Mouse (Mus musculus): ENCODE data around the gene Armc8. TPM values are rescaled to one million over a fixed set of nuclear protein-coding genes. Genes with fewer than 3 reads are reported as not detected.

The Armc8 gene
- polyA plus RNA-seq, 1 experiment from 2014 or later, result 19.5 TPM

DNA sequence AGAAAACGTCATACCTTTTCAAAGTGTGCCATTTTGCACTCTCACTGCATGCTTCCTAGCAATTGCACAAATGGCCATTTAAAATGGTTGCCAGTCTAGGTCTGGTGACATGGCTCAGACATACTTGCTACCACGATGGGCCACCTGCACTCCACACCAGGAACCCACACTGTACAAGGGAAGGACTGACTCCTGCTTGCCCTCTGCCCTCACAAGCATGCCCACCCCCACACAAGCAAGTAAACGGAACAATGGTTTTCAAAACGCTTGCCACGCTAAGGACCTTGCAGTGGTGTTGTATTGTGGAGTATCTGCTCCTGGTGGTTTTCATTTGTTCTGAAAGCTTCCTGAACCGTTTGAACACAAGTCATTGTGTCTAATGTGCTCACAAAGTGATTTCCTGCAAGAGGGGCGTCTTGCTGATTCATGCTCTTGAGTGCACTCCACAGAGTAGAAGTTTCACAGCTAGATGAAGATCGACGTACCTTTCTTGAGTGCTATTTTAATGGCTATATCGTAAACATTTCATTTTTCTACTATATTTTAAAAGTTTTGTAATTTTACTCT, 76.0 kb downstream of the Armc8 start:
- no peak overlapping the region for H3K4me2 ChIP-seq
- no peak overlapping the region for H3K27ac ChIP-seq
- no peak for ATAC-seq (ENCODE audit: insufficient number of reproducible peaks, low FRiP score, low TSS enrichment, low read depth)
- 85% methylated on average over 10 of the region's 10 CpGs for WGBS
- H3K9ac ChIP-seq, result no peak overlapping the region
- no peaks in the 10 kb centered on the region for H3K27me3 ChIP-seq
- no peaks in the 10 kb centered on the region for H3K4me1 ChIP-seq
- H3K9me3 ChIP-seq, result no peaks in the 10 kb centered on the region
- H3K36me3 ChIP-seq, result peaks cover 49% of the 10 kb centered on the region
- H3K4me3 ChIP-seq, result no peak overlapping the region

DNA sequence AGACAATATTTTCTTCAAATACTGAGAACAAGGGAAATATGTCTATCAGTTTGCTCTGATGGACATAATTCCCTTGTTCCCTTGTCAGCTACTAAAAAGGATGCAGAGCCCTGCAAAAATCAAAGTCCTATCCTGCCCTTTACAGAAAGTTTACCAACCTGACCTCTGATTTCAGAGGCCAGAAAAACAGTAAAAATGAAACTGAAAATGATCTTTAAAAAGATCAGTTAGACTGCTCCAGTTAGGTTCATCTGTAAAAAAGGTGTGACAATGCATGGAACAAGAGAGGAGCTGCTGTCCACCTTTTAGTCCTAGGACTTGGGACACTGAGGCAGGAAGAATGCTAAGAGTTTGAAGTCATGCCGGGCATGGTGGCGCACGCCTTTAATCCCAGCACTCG, 77.6 kb downstream of the Armc8 start:
- Histone ChIP-seq H3K9me3 (no peaks in the 10 kb centered on the region), H3K27ac (no peak overlapping the region), H3K4me1 (no peaks in the 10 kb centered on the region), H3K4me3 (no peak overlapping the region), H3K27me3 (no peaks in the 10 kb centered on the region), H3K9ac (no peak overlapping the region), H3K36me3 (peaks cover 51% of the 10 kb centered on the region), H3K4me2 (no peak overlapping the region)
- WGBS, result 89% methylated on average over 4 of the region's 4 CpGs
- no peak for ATAC-seq (ENCODE audit: insufficient number of reproducible peaks, low FRiP score, low TSS enrichment, low read depth)

DNA sequence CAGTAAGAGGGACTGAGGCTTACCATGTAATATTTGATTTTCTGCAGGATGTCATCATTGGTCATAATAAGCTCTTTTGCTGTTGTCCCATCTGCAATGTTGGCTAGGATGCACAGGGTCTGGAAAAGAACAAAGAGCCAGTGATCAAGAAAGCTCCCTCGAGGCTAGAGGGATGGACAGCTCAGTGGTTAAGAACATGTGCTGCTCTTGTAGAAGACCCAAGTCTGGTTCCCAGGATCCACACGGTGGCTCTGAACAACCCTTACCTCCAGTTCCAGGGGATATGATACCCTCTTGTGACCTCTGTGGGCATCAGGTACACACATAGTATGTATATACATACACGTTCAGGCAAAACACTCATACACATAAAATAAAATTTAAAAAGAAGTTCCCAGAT, 80.9 kb downstream of the Armc8 start:
- whole genome bisulfite sequencing, result 85% methylated on average over 3 of the region's 3 CpGs
- Histone ChIP-seq H3K9me3 (no peaks in the 10 kb centered on the region), H3K4me1 (no peaks in the 10 kb centered on the region), H3K27me3 (no peaks in the 10 kb centered on the region), H3K36me3 (peaks cover 49% of the 10 kb centered on the region), H3K4me2 (no peak overlapping the region), H3K9ac (no peak overlapping the region), H3K4me3 (no peak overlapping the region), H3K27ac (no peak overlapping the region)
- ATAC-seq (ENCODE audit: insufficient number of reproducible peaks, low FRiP score, low TSS enrichment, low read depth), result no peak

DNA sequence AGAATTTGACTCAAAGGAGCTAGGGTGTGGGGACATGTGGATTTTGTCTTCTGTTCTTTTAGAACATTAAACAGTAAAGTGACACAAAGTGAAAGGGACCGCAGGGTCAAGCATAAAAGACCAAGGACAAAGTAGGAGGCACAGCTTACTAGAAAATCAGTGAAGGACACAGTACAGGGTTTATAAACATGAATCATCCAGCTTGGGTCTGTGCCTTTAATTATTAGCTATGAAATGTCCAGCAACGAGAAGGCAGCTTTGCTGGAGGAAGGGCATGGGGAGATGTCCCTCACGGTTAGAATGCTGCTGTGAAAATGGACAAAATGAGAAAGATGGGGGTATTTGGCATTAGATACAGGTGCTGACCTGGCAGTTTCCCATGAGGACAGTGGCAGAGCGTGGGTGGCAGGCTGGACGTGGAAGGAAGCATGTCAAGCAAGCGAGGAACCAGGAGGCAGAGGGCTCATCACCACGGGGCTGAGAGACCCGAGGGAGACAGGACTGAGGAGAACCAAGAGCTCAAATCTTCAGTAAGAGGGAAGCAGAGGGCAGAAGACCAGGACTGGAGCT, 81.5 kb downstream of the Armc8 start:
- ATAC-seq (ENCODE audit: insufficient number of reproducible peaks, low FRiP score, low TSS enrichment, low read depth), result no peak
- H3K4me1 ChIP-seq, result no peaks in the 10 kb centered on the region
- H3K4me2 ChIP-seq, result no peak overlapping the region

DNA sequence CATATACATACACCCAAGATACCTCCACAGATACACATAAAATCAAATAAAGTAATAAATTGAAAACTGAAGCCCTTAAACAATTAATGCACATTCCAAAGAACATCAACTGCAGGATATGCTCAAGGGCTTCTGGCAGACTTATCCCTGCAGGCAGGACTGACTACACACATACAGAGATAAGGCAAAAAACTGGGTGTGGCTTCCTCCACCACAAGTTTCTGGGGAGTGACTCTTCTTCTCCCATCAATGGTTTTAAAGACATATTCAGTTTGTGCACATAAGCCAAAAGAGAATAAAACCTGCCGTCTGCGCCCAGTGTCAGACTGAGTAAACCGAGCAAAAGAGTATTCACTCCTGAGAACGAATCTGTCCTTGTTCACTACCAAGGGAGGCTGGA, 83.6 kb downstream of the Armc8 start:
- H3K27ac ChIP-seq, result no peak overlapping the region
- H3K27me3 ChIP-seq, result no peaks in the 10 kb centered on the region
- no peaks in the 10 kb centered on the region for H3K9me3 ChIP-seq
- H3K36me3 ChIP-seq, result peaks cover 43% of the 10 kb centered on the region
- 94% methylated on average over 4 of the region's 4 CpGs for WGBS
- H3K4me3 ChIP-seq, result no peak overlapping the region
- H3K4me1 ChIP-seq, result no peaks in the 10 kb centered on the region
- H3K9ac ChIP-seq, result no peak overlapping the region
- H3K4me2 ChIP-seq, result no peak overlapping the region
- ATAC-seq (ENCODE audit: insufficient number of reproducible peaks, low FRiP score, low TSS enrichment, low read depth), result no peak

More for the DNA sequence above, 81.5 kb downstream of the Armc8 start:
- no peaks in the 10 kb centered on the region for H3K27me3 ChIP-seq
- H3K27ac ChIP-seq, result no peak overlapping the region
- H3K9me3 ChIP-seq, result no peaks in the 10 kb centered on the region
- 88% methylated on average over 8 of the region's 8 CpGs for WGBS
- H3K36me3 ChIP-seq, result peaks cover 48% of the 10 kb centered on the region
- no peak overlapping the region for H3K4me3 ChIP-seq
- no peak overlapping the region for H3K9ac ChIP-seq

DNA sequence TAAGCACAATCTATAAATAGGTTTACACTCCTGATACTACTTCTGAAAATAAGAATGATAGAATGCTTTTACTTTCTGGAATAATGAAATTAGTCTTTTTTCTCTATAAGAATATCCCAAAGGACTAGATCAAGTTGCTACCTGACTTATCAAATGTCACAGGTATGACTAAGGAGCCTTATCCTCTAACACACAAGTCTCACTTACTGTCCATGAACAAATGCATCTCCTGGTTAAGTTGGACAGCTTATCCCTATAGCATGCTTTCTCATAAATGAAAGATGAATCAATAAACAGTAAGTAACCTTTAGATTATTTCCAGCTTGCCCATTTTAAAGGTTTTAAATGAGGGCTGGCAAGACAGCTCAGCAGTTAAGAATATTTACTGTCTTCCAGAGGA, 84.1 kb downstream of the Armc8 start:
- Histone ChIP-seq H3K27me3 (no peaks in the 10 kb centered on the region), H3K9ac (no peak overlapping the region), H3K4me3 (no peak overlapping the region), H3K4me2 (no peak overlapping the region), H3K27ac (no peak overlapping the region), H3K9me3 (no peaks in the 10 kb centered on the region), H3K36me3 (peaks cover 41% of the 10 kb centered on the region), H3K4me1 (no peaks in the 10 kb centered on the region)
- ATAC-seq (ENCODE audit: insufficient number of reproducible peaks, low FRiP score, low TSS enrichment, low read depth), result no peak

DNA sequence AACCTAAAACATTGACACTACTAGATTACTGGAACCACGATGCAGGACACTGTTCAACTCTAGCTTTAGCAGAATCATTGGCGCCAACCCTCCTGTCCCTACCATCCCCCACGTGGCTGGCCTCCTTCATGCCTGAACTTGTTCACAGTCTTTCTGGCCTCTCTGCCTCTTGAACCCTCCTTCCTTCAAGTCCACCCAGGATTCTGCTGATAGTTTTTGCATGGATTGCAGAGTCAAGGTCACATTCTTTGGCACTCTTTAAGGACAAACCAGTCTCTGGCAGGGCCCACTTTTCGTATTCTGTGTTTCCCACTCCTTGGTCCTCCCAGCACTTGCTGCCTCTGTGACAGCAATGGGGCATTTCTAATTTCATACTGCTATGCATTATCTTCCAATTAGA, 85.5 kb downstream of the Armc8 start:
- Histone ChIP-seq H3K4me2 (no peak overlapping the region), H3K27ac (no peak overlapping the region), H3K27me3 (no peaks in the 10 kb centered on the region), H3K4me3 (no peak overlapping the region), H3K36me3 (peaks cover 38% of the 10 kb centered on the region), H3K9me3 (no peaks in the 10 kb centered on the region), H3K9ac (no peak overlapping the region), H3K4me1 (no peaks in the 10 kb centered on the region)
- WGBS, result 83% methylated on average over 4 of the region's 4 CpGs
- no peak for ATAC-seq (ENCODE audit: insufficient number of reproducible peaks, low FRiP score, low TSS enrichment, low read depth)

DNA sequence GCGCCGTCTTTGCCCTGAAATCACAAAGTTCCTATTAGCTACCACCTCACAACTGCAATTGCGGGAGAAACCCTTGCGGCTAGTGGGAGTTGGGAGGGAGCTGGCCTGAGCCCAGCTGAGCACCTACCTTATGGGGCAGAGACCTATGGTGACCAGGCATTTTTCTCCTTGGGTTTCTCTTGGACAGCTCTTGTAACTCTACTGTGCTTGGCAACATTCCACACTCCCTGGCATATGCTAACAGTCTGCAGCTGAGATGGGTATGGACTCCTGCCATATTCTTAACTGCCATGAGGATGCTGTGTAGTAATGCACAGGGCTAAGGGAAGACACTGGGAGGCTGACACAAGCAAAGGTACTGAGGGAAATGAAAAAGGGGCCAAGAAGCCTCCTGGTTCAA, 87.9 kb downstream of the Armc8 start:
- Histone ChIP-seq H3K27me3 (no peaks in the 10 kb centered on the region), H3K4me3 (no peak overlapping the region), H3K27ac (no peak overlapping the region), H3K9me3 (no peaks in the 10 kb centered on the region), H3K4me2 (no peak overlapping the region), H3K4me1 (no peaks in the 10 kb centered on the region), H3K9ac (no peak overlapping the region), H3K36me3 (peaks cover 24% of the 10 kb centered on the region)
- 82% methylated on average over 4 of the region's 4 CpGs for WGBS
- ATAC-seq (ENCODE audit: insufficient number of reproducible peaks, low FRiP score, low TSS enrichment, low read depth), result no peak

DNA sequence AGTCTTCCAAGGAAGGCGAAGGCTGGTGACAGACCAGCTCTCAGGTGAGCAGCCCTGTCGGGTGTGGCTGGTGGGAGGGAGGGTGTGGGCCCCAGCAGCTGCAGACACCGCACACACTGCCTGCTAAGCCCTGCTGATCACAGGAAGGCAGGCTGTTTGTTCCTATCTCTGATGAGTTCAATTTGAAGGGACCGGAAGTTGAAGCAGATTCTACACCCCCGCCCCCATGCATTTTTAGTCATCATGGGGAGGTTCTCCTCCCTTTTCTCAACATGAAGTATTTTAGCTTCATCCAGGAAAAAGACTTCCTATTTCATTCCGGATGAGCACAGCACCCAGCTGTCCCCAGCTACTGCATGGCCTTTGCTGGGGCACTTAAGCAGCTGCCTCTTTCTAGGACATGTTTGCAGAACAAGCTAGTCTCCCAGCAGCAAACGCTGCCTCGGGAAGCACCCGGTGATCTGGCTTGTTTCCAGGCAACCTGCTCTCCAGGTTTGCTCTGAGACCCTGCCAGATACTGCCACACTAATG, 89.5 kb downstream of the Armc8 start:
- Histone ChIP-seq H3K27me3 (no peaks in the 10 kb centered on the region), H3K4me3 (no peak overlapping the region), H3K9me3 (no peaks in the 10 kb centered on the region), H3K36me3 (peaks cover 29% of the 10 kb centered on the region), H3K9ac (no peak overlapping the region), H3K27ac (no peak overlapping the region), H3K4me2 (no peak overlapping the region), H3K4me1 (no peaks in the 10 kb centered on the region)
- WGBS, result 57% methylated on average over 9 of the region's 9 CpGs
- ATAC-seq (ENCODE audit: insufficient number of reproducible peaks, low FRiP score, low TSS enrichment, low read depth), result no peak

DNA sequence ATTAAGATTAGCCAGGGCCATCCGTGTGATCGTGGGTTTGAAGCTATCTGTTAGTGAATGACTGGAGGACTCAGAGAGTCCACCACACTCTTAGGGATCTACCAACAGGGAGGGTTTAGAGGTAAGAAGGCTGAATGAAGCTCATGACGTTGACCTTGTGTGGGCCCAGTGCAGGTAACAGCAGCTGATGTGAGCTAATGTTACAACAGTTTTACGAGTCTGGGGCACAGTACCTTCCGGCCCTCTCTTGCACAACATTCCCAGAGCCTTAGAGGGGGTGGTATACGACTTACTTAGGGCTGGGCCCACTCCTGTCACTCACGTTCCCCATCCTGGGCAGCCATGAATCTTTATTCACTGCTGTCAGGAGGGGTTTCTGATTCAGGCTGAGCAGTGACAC, 97.4 kb downstream of the Armc8 start:
- Histone ChIP-seq H3K27me3 (no peaks in the 10 kb centered on the region), H3K4me2 (no peak overlapping the region), H3K4me3 (no peak overlapping the region), H3K36me3 (peaks cover 14% of the 10 kb centered on the region; the same call in 1 of the 2 replicates), H3K9me3 (no peaks in the 10 kb centered on the region), H3K4me1 (no peaks in the 10 kb centered on the region), H3K9ac (no peak overlapping the region), H3K27ac (no peak overlapping the region)
- 45% methylated on average over 7 of the region's 7 CpGs for WGBS
- ATAC-seq (ENCODE audit: insufficient number of reproducible peaks, low FRiP score, low TSS enrichment, low read depth), result no peak

DNA sequence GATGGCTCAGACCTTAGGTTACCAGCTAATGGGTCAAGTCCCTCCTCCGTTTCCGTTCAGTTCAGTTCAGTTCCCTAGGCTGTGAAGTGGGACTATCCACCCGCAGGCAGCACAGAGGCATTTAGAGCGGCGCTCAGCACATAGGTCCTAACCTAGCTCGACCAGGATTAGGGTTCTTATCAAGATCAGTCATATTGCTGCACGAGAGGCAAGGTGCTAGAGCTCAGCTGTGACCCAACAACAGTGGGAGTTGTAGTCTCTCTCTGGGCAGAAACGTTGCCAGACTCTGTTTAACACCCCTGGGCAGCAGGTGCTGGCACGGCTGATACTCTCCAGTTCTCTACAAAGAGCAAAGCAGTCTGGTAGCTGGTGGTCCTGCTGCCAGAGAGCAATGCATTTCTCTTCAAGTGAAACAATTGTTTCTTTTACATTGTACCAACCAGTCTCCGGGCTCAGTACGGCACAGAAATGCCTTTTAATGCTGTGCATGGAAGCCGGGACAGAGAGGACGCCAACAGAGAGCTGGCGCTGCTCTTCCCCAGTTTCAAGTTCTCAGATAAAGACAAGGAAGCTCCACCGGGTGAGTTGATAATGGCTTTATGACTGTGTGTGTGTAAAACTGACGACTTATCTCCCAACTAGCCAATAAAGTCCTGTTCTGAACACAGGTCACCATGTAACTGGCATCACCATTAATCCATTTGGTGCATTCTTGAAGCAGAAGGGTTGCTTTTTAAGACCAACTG, 98.2 kb downstream of the Armc8 start:
- Histone ChIP-seq H3K27ac (no peak overlapping the region), H3K27me3 (no peaks in the 10 kb centered on the region), H3K4me1 (no peaks in the 10 kb centered on the region), H3K4me3 (no peak overlapping the region), H3K9me3 (no peaks in the 10 kb centered on the region), H3K36me3 (peaks cover 6% of the 10 kb centered on the region; the same call in 1 of the 2 replicates), H3K9ac (no peak overlapping the region), H3K4me2 (no peak overlapping the region)
- WGBS, result 60% methylated on average over 16 of the region's 16 CpGs
- no peak for ATAC-seq (ENCODE audit: insufficient number of reproducible peaks, low FRiP score, low TSS enrichment, low read depth)

DNA sequence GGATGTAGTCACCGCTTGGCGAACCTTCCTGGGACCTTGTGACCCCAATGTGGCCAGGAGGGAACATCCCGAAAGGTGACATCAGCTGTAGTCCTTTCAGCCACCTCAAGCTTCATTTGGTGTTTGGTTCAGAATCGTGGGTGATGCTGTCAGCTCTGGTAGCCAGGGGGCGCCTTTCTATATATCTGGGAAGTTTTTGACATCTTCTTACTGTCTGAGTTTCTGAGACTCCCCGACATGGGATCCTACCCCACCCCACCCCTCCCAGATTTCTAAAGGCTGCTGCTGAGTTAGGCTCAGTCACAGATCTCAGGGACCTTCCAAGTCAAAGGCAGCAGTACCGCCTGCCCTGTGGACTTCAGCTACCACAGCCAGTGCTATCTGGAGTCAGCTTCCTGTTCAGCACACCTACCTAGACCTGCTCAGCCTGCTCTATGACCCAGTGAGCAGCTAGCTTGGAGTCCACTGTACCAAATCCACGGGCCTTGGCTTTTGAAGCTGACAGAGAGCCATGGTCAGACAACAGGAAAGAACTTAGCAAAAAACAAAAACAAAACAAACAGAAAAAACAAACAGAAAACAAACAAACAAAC, 98.9 kb downstream of the Armc8 start:
- H3K9ac ChIP-seq, result no peak overlapping the region
- no peaks in the 10 kb centered on the region for H3K36me3 ChIP-seq
- H3K9me3 ChIP-seq, result no peaks in the 10 kb centered on the region
- H3K4me3 ChIP-seq, result no peak overlapping the region
- WGBS, result 59% methylated on average over 8 of the region's 8 CpGs
- H3K27ac ChIP-seq, result no peak overlapping the region
- H3K4me1 ChIP-seq, result no peaks in the 10 kb centered on the region
- H3K27me3 ChIP-seq, result no peaks in the 10 kb centered on the region
- no peak overlapping the region for H3K4me2 ChIP-seq
- ATAC-seq (ENCODE audit: insufficient number of reproducible peaks, low FRiP score, low TSS enrichment, low read depth), result no peak
